Mouse (Mus musculus) Patski (cell line): ENCODE measurements around the gene Prdx1. TPM values are rescaled to one million over a fixed set of nuclear protein-coding genes. Genes with fewer than 3 reads are reported as not detected.
A peak's percentile ranks its signal among the peaks of the same experiment; 100 is the strongest.

Experiments
- ATAC-seq: fragments of 100-300 bp; one replicate; pipeline ENCODE4 v1.8.0; 2021
- CTCF ChIA-PET: fragments of 350-600 bp; sonication (Branson Sonifier 250); formaldehyde crosslinking; loops from one replicate; lab custom pipeline; 2022; ENCODE audit warnings: inconsistent platforms; lab: Charles Lee
- POLR2A ChIA-PET: fragments of 350-600 bp; sonication (Branson Sonifier 250); formaldehyde crosslinking; loops from one replicate; lab custom pipeline; 2022; ENCODE audit warnings: antibody characterized with exemption, inconsistent platforms; lab: Charles Lee
- DNase-seq: peaks from one replicate; pipeline ENCODE4 v3.0.0-alpha.2; 2011; ENCODE audit warnings: low read depth, low spot score
- H3K27me3 ChIP-seq: fragments of 371-371 bp; one replicate; pipeline ENCODE4 v1.5.1; 2021
- CTCF ChIP-seq: fragments of 100-300 bp; IDR thresholded peaks from one replicate; pipeline ENCODE4 v1.5.1; 2021
- in situ Hi-C: fragments of 300-500 bp; cut with MboI; formaldehyde crosslinking; loops from 3 replicates; pipeline ENCODE4 v1.11.1; 2018; ENCODE audit warnings: low pct_unique_long_range_greater_than_20kb, mixed read lengths
- polyA plus RNA-seq: library from polyadenylated mRNA; unstranded; gene quantifications from one replicate; pipeline ENCODE4 v1.2.3, GENCODE M21; 2021

The Prdx1 gene
- polyA plus RNA-seq, 1 experiment from 2014 or later = 538 TPM

DNA sequence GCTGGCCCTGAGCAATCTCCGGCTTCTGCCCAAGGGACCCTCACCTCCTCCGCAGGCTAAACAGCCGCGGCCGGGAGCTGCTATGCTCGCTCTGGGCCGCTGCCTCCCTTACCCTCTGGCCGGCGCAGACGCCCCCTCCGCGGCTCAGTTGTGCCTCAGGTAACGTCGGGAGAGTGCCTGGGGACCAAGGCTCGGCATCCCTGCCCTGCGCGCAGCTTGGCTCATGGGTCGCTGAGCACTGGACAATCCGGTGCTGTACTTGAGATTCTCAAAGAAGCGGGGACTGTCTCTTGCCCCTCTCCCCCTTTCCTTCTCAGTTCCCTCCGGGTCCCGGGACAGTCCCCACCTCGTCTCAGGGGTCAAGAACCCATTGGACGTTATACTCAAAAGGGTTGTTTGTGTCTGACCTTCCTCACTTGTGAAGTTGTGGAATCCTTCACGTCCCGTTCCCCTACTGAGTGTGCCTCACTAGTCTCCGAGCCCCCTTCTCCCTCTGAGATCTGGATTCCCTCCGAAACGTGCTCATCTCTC, 35.8 kb downstream of the Prdx1 start:
- ChIA-PET CTCF (interaction anchor here (0.6 to 4.9 kb wide), 3 partner anchors 61 to 70 kb away, joined by 3 to 65 read pairs (median 4); no protein-coding TSS in a partner anchor), POLR2A (interaction anchor here (1.3 kb wide), 1 partner anchor 67 kb away, joined by 3 read pairs; no protein-coding TSS in a partner anchor)
- no peak for DNase-seq
- in situ Hi-C loops = loop anchor here (10.0 kb wide), 1 partner anchor 404 kb away; the partner anchor contains the start of genes Btbd19 and Tctex1d4
- ATAC-seq = peak; percentile 1
- no peak for TF ChIP-seq CTCF
- no peaks in the 10 kb centered on the region for H3K27me3 ChIP-seq

DNA sequence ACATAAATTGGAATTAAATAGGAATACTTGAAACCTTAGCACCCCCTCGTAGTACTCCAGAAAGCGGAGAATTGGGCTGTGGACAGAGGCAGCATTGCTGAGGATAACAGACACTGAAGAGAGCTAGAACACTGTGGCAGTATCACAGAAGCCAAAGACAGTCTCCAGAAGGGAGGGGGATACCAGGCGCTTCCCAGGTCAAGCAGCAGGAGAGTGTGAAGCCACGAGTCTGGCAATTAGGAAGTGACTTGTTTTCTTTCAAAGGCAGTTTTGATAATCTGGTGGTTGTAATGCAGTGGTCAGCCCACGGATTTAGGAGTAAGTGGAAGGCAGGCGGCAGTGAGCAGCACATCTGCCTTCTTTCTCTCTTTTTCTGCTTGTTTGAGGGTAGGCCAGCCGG, 36.9 kb downstream of the Prdx1 start:
- POLR2A ChIA-PET = no interaction called here
- no peak for TF ChIP-seq CTCF
- no peak for DNase-seq
- in situ Hi-C loops = loop anchor here (10.0 kb wide), 1 partner anchor 403 kb away; the partner anchor contains the start of genes Btbd19 and Tctex1d4
- no peaks in the 10 kb centered on the region for H3K27me3 ChIP-seq
- ATAC-seq = no peak
- CTCF ChIA-PET = no interaction called here

DNA sequence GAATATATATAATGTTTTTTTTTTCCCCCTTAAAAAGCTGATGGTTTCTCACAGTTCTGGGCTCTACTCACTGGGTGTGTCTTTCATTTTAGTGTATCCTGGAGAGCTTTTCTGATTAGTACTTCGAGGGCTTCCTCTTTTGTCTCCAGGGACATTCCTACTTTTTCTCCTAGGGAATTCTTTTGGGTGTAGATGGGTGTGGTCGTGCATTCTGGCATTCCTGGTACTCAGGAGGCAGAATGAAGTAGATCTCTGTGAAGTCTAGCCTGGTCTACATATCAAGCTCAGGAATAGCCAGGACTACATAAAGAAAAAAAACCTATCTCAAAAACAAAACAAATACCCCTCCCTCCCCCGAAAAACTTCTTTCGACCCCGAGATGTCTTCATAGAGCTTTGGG, 40.1 kb downstream of the Prdx1 start:
- CTCF ChIA-PET = no interaction called here
- POLR2A ChIA-PET = no interaction called here
- no peak for TF ChIP-seq CTCF
- DNase-seq = no peak
- in situ Hi-C loops = loop anchor here (10.0 kb wide), 1 partner anchor 399 kb away; the partner anchor contains the start of genes Btbd19 and Tctex1d4
- ATAC-seq = no peak
- H3K27me3 ChIP-seq = no peaks in the 10 kb centered on the region

DNA sequence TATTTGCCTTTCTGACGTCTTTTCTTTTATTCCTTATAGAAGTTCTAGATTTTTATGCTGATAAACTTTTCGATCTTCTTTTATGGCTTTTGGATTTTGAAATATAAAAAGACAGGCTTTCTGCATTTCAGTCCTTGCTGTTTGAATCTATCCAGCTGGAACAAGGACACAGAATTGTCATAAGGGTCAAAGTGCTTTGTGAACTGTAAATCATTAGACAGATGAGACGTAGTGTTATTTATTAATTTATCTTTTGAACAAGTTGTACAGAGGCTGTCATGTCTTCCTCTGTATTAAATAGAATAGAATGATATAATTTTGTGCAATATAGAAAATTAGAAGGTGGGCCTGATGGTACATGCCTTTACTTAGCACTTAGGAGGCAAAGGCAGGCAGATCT, 42.1 kb downstream of the Prdx1 start:
- CTCF ChIA-PET = no interaction called here
- TF ChIP-seq CTCF = no peak
- H3K27me3 ChIP-seq = no peaks in the 10 kb centered on the region
- ATAC-seq = no peak
- DNase-seq = no peak
- in situ Hi-C loops = loop anchor here (10.0 kb wide), 1 partner anchor 397 kb away; the partner anchor contains the start of genes Btbd19 and Tctex1d4
- POLR2A ChIA-PET = no interaction called here

DNA sequence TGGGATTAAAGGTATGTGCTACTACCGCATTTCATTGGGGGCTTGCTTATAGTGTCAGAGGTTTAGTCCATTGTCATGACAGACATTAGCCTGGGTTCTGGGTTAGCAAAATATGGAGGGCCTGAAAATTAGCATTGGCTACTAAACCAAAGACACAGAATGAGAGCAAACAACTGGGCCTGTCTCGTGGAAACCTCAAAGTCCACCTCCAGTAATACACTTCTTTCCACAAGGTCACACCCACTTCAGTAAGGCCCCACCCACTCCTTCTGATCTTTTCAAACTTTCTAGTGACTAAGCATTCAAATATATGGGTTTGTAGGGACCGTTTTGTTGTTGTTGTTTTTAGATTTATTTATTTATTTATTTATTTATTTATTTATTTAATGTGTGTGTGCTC, 44.2 kb downstream of the Prdx1 start:
- no peak for ATAC-seq
- TF ChIP-seq CTCF = no peak
- in situ Hi-C loops = loop anchor here (10.0 kb wide), 1 partner anchor 395 kb away; the partner anchor contains the start of genes Btbd19 and Tctex1d4

DNA sequence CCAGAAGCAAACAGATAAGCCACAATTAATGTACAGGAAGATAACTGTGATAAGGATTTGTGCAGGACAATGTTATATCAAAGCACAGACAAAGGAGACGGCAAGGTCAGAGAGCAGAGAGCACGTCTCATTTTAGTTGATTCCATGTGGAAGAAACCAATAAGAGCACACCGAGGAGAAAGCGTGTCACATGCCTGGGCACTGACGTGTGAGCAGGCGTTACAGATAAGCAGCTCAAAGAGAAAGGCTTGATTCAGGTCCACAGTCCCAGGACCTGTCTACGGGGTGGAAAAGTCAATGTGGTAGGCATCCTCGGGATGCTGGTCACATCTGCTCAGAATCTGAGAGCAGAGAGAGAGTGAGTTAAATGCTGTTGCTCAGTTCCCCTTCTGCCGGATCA, 45.7 kb downstream of the Prdx1 start:
- CTCF ChIA-PET = interaction anchor here (1.0 kb wide), 1 partner anchor 12 kb away, joined by 4 read pairs; no protein-coding TSS in a partner anchor
- in situ Hi-C loops = no loop called here
- DNase-seq = no peak
- TF ChIP-seq CTCF = no peak
- POLR2A ChIA-PET = no interaction called here
- ATAC-seq = no peak
- H3K27me3 ChIP-seq = no peaks in the 10 kb centered on the region

More for the DNA sequence above, 44.2 kb downstream of the Prdx1 start:
- POLR2A ChIA-PET = interaction anchor here (0.6 kb wide), 1 partner anchor 314 kb away, joined by 4 read pairs; no protein-coding TSS in a partner anchor
- DNase-seq = no peak
- H3K27me3 ChIP-seq = no peaks in the 10 kb centered on the region
- CTCF ChIA-PET = no interaction called here

DNA sequence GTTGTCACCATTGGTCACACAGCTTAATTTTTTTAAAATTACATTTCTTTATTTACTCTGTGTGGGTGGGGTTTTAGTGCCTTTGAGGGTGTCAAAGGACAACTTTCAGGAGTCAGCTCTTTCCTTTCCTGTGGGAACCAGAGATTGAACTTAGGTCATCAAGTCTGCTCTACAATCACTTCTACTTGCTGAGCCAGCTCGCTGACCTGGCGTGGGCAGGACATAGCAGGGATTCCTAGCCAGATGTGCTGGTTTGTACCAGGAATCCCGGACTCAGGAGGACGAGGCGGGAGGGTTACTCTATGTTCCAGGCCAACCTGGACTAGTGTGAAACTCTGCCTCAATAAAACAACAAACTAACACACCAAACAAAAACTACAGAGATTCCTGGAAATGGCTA, 47.0 kb downstream of the Prdx1 start:
- in situ Hi-C loops = no loop called here
- H3K27me3 ChIP-seq = no peaks in the 10 kb centered on the region
- CTCF ChIA-PET = interaction anchor here (1.0 kb wide), 1 partner anchor 13 kb away, joined by 4 read pairs; no protein-coding TSS in a partner anchor
- POLR2A ChIA-PET = no interaction called here
- ATAC-seq (no peak), DNase-seq (no peak)
- TF ChIP-seq CTCF = no peak

DNA sequence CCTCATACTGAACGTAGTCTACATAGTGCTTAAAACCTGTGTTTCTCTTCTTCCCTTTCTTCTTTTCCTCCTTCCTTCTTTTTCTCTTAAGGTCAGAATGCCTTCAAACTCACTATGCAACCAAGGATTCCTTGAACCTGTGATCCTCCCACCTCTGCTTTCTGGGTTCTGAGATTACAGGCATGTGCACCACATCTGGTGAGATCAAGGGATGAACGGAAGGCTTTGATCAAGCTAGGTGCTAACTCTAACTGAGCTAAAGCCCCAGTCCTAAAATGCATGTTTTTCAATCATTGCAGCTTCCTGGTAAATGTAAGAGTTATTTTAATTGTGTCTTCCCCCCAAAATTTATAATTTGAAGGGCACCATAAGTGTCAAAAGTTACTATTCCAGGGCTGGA, 49.7 kb downstream of the Prdx1 start:
- in situ Hi-C loops = no loop called here
- ChIA-PET CTCF (no interaction called here), POLR2A (no interaction called here)
- no peaks in the 10 kb centered on the region for H3K27me3 ChIP-seq
- no peak for DNase-seq
- ATAC-seq = no peak
- no peak for TF ChIP-seq CTCF

DNA sequence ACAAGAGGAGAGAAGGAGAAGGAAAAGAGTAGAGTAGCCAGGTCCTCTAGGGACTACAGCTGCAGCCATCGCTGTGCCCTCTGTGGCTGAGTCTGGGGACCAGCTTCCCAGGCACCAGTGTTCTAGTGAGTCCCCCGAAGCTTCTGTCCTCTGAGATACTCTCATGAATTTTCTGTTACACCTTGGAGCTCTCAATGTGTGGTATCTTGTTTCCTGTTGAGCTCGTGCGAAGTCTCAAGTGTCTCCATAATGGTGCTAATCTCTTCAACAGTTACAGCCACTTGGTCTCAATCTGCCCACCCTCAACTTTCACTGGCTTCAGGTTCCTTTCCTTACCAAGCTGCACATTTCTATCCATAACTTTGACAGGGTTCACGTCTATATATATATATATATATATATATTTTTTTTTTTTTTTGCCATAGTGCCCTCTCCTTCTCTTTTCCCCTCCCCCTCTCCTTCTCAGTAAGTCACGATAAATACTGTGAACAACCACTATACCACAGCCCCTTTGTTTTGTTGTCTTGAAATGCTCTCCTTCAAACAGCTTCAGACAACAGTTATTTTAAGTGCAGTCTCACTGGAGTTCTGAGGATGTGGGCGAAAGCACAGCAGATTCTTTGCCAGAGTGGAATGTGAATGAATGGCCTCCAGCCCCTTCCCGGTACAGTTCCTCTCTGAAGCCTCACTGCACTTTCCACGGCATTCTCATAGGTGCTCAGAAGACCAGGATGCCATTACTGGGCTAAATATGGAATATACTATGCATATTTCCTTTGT, 53.8 kb downstream of the Prdx1 start:
- in situ Hi-C loops = no loop called here
- no peak for TF ChIP-seq CTCF
- ChIA-PET CTCF (no interaction called here), POLR2A (no interaction called here)
- DNase-seq (no peak), ATAC-seq (no peak)
- H3K27me3 ChIP-seq = no peaks in the 10 kb centered on the region

DNA sequence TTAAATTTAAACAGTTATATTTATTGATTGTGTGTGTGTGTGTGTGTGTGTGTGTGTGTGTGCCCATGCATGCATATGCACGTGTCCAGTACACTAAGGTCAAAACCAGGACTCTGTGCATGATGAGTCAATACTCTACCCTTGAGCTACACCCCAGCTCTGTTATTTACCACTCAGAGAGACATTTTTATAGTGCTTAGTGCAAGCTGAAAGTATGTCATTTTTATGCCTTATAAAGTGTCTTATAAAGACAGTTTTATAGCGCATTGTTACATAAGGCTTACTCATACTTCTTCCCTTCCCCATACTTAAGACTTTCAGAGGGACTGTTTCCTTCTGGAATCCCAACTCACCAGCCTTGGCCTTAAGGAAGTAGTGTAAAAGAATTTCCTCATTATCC, 64.4 kb downstream of the Prdx1 start:
- DNase-seq (no peak), ATAC-seq (no peak)
- in situ Hi-C loops = no loop called here
- ChIA-PET POLR2A (no interaction called here), CTCF (interaction anchor here (1.6 kb wide), 1 partner anchor 39 kb away, joined by 6 read pairs; no protein-coding TSS in a partner anchor)
- H3K27me3 ChIP-seq = no peaks in the 10 kb centered on the region
- TF ChIP-seq CTCF = no peak

Other genes starting within 250 kb of the Prdx1 start
- 36.5 TPM for gene Mast2, start 221.4 kb upstream of the Prdx1 start, polyA plus RNA-seq
- 15.9 TPM for gene Ipp, start 178.0 kb upstream of the Prdx1 start, polyA plus RNA-seq
- gene Tmem69, start 129.6 kb upstream of the Prdx1 start, polyA plus RNA-seq = 8.5 TPM
- gene Gpbp1l1, start 127.9 kb upstream of the Prdx1 start, polyA plus RNA-seq = 43.9 TPM
- gene Ccdc17, start 88.9 kb upstream of the Prdx1 start, polyA plus RNA-seq = 1.8 TPM
- gene Nasp, start 57.6 kb upstream of the Prdx1 start, polyA plus RNA-seq = 49.4 TPM
- gene Akr1a1, start 33.9 kb upstream of the Prdx1 start, polyA plus RNA-seq = 517 TPM
- 12.4 TPM for gene Mmachc, start 22.9 kb downstream of the Prdx1 start, polyA plus RNA-seq
- gene Ccdc163, start 23.0 kb downstream of the Prdx1 start, polyA plus RNA-seq = 30.5 TPM
- 3.6 TPM for gene Tesk2, start 35.4 kb downstream of the Prdx1 start, polyA plus RNA-seq
- gene Toe1, start 122.1 kb downstream of the Prdx1 start, polyA plus RNA-seq = 14.2 TPM
- gene Mutyh, start 122.2 kb downstream of the Prdx1 start, polyA plus RNA-seq = 5.6 TPM
- gene Hpdl, start 136.2 kb downstream of the Prdx1 start, polyA plus RNA-seq = 0.28 TPM
- 0.96 TPM for gene Zswim5, start 191.8 kb downstream of the Prdx1 start, polyA plus RNA-seq